Mouse (Mus musculus) embryonic facial prominence, embryonic 11.5 days (tissue): ENCODE results near the gene Htr5a. TPM values are rescaled to one million over a fixed set of nuclear protein-coding genes. Genes with fewer than 3 reads are reported as not detected.

Source experiments
- ATAC-seq: fragments of 200-750 bp; cut with Nextera tagmentation; replicated peaks from 2 replicates; pipeline ENCODE4 v1.8.0; 2017; ENCODE audit warnings: low read depth; ENCODE audit not compliant: insufficient number of reproducible peaks, low FRiP score, low TSS enrichment
- DNase-seq: peaks from one replicate; pipeline ENCODE4 v3.0.0-alpha.2; 2015; ENCODE audit warnings: low spot score
- H3K27ac ChIP-seq: fragments of 300-500 bp; sonication (generic); replicated peaks from 2 replicates; pipeline ENCODE4 v1.5.1; 2014; ENCODE audit warnings: mild to moderate bottlenecking, low read depth, low read length, control low read depth
- H3K27me3 ChIP-seq: fragments of 300-500 bp; sonication (generic); 2 replicates; pipeline ENCODE4 v1.6.1; 2014; ENCODE audit warnings: mild to moderate bottlenecking, low read length, moderate library complexity, mixed read lengths; ENCODE audit not compliant: control insufficient read depth, insufficient read depth
- H3K36me3 ChIP-seq: fragments of 300-500 bp; sonication (generic); replicated peaks from 2 replicates; pipeline ENCODE4 v1.6.1; 2014; ENCODE audit warnings: low read depth, mild to moderate bottlenecking, low read length, moderate library complexity, mixed read lengths; ENCODE audit not compliant: control insufficient read depth, insufficient read depth
- H3K4me1 ChIP-seq: fragments of 300-500 bp; sonication (generic); 2 replicates; pipeline ENCODE4 v1.6.1; 2014; ENCODE audit warnings: low read length, mixed read lengths; ENCODE audit not compliant: control insufficient read depth, insufficient read depth
- H3K4me2 ChIP-seq: fragments of 300-500 bp; sonication (generic); 2 replicates; pipeline ENCODE4 v1.6.1; 2014; ENCODE audit warnings: low read depth, mild to moderate bottlenecking, control low read depth, low read length, moderate library complexity
- H3K4me3 ChIP-seq: fragments of 300-500 bp; sonication (generic); 2 replicates; pipeline ENCODE4 v1.5.1; 2014; ENCODE audit warnings: low read depth, low read length, control low read depth
- H3K9ac ChIP-seq: fragments of 300-500 bp; sonication (generic); replicated peaks from 2 replicates; pipeline ENCODE4 v1.6.1; 2014; ENCODE audit warnings: mild to moderate bottlenecking, control low read depth, low read length
- H3K9me3 ChIP-seq: fragments of 300-500 bp; sonication (generic); replicated peaks from 2 replicates; pipeline ENCODE4 v1.6.1; 2016; ENCODE audit warnings: mild to moderate bottlenecking, low read length, inconsistent platforms, mixed read lengths; ENCODE audit not compliant: control insufficient read depth
- WGBS: fragments of 180-500 bp; shearing (Covaris S2); extraction: QIAGEN DNeasy Blood & Tissue Kit; methylation state at CpG from one replicate; pipeline ENCODE4 v1.1.7; 2014; 5-methylcytosine and 5-hydroxymethylcytosine counted together
- polyA plus RNA-seq: library from polyadenylated mRNA; unstranded; fragments of >200 nt; fragmentation: Nextera tagmentation; extraction: Ambion mirVana; gene quantifications from 2 replicates; pipeline ENCODE4 v1.2.1, GENCODE M21; 2014

Gene Htr5a
- polyA plus RNA-seq, 1 experiment from 2014 or later, result not detected

GRCm38 (mm10) chr5:27899756-27900155 lies 57.8 kb downstream of the Htr5a start:
- Histone ChIP-seq H3K4me3 (no peak overlapping the region), H3K4me1 (no peaks in the 10 kb centered on the region), H3K9me3 (no peaks in the 10 kb centered on the region), H3K27me3 (no peaks in the 10 kb centered on the region), H3K4me2 (no peak overlapping the region), H3K9ac (no peak overlapping the region), H3K36me3 (no peaks in the 10 kb centered on the region), H3K27ac (no peak overlapping the region)
- no peak for ATAC-seq
- 66% methylated on average over 2 of the region's 2 CpGs for WGBS
- DNase-seq, result no peak

DNA sequence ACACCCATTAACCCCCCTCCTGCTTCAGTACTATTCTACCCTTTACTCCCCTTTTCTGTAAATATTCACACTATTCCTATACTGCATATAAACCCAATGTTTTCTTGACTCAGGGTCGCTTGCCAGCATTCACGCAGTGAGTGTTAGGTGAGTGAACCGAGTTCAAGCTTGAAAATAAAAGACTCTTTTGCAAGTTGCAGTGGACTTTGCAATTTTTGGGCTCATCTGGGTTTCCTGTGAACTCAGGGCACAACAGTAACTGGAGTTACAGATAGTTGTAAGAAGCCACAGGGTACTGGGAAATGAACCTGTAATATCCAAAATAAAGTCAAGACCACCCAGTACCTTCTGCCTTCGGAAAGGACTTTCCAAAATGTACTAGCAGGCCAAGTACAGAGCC lies 58.2 kb downstream of the Htr5a start:
- H3K4me3 ChIP-seq, result no peak overlapping the region
- no peak overlapping the region for H3K9ac ChIP-seq
- DNase-seq (no peak), ATAC-seq (no peak)
- WGBS, result 87% methylated on average over 4 of the region's 4 CpGs
- no peak overlapping the region for H3K4me2 ChIP-seq
- H3K27me3 ChIP-seq, result no peaks in the 10 kb centered on the region
- no peaks in the 10 kb centered on the region for H3K4me1 ChIP-seq
- no peak overlapping the region for H3K27ac ChIP-seq
- H3K9me3 ChIP-seq, result no peaks in the 10 kb centered on the region
- H3K36me3 ChIP-seq, result no peaks in the 10 kb centered on the region

Other genes with a start within 250 kb of the Htr5a start
- 43.6 and 48.0 TPM in 2 replicates for gene Paxip1, start 50.5 kb upstream of the Htr5a start, polyA plus RNA-seq
- 89.2 and 95.2 TPM in 2 replicates for gene Insig1, start 229.2 kb downstream of the Htr5a start, polyA plus RNA-seq